Mouse (Mus musculus): ENCODE results near the gene Ranbp10.

Ranbp10 gene

GRCm38 (mm10) chr8:105788927-105789326 lies 38.2 kb downstream of the Ranbp10 start:
- no peak for DNase-seq (ENCODE audit: low spot score)

- DNase-seq (ENCODE audit: low spot score): no peak
Measured at GRCm38 (mm10) chr8:105788241-105788640, 38.9 kb downstream of the Ranbp10 start.

GRCm38 (mm10) chr8:105780298-105780697 lies 46.9 kb downstream of the Ranbp10 start:
- no peak for DNase-seq (ENCODE audit: low spot score)

DNA sequence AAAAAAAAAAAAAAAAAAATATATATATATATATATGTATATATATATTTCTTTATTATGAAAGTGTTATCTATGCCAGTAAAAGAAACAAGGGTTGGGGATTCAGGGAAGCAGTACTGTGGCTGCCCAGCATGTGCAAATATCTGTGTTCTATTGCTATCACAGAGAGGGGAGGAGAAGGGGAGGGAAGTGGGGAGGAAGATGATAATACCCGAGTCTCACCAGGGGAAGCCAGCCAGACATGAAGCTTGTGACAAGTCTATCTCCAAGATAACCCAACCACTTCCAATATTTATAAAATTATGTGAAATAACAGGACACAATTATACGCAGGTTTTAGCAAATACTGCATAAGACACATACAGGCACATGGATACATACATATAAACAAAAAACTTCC lies 49.3 kb downstream of the Ranbp10 start:
- DNase-seq (ENCODE audit: low spot score): no peak

DNA sequence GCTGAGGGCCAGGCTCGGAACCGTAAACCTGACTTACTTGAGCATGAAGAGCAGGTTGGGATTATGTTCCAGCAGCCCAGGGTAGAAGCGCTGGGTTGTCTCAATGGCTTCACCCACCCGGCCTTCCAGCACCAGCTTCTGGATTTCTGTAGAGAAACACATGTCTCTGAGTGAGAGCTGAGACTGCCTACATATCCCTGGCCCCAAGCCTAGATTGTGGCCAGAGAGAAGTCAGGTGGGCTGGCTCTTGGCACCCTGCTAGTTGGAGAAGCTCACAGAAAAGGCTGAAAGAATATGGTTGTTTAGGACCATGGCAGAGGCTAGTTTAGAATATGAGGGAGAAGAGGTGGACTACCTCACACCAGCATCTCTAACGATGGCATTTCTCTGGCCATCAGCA lies 52.7 kb downstream of the Ranbp10 start:
- no peak for DNase-seq (ENCODE audit: low spot score)

GRCm38 (mm10) chr8:105773441-105773861 lies 53.7 kb downstream of the Ranbp10 start:
- DNase-seq (ENCODE audit: low spot score): no peak

GRCm38 (mm10) chr8:105771398-105772175 lies 55.6 kb downstream of the Ranbp10 start:
- DNase-seq (ENCODE audit: low spot score): no peak

GRCm38 (mm10) chr8:105770609-105771008 lies 56.5 kb downstream of the Ranbp10 start:
- DNase-seq (ENCODE audit: low spot score): no peak

DNA sequence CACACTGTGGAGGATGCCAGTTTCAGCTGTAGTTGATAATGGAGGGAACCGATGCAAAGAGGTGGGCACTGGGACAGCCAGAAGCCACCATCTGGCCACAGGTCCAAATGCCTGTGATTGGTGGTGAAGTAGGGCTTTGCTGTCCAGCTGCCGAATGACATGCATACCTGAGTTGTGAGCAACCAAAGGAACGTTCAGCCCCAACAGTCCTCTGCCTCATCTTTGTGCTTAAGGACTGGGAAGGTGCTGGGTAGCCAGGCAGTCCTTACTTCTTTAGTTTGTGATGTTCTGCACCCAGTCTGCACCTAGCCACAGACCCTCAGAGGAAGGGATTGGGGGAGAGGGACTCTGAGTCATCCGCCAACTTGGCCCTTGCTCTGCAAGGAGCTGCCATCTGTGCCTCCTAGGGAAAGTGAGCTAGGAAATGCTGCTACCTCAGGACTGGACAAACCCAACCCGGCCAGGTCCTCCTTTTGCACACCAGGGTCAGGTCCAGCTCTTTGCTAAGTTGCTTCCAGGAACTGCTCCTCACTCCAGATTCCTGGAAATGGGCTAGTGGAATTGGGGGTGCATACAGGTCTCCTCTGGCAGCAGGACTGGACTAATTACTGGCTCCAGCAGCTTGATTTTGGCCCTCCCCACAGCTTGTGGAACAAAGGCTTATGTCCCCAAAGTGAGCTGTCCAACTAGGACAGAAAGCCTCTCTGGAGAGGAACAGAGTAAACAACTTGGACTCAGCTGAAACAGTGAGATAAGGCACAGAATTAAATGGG lies 58.5 kb downstream of the Ranbp10 start:
- DNase-seq (ENCODE audit: low spot score): no peak

DNA sequence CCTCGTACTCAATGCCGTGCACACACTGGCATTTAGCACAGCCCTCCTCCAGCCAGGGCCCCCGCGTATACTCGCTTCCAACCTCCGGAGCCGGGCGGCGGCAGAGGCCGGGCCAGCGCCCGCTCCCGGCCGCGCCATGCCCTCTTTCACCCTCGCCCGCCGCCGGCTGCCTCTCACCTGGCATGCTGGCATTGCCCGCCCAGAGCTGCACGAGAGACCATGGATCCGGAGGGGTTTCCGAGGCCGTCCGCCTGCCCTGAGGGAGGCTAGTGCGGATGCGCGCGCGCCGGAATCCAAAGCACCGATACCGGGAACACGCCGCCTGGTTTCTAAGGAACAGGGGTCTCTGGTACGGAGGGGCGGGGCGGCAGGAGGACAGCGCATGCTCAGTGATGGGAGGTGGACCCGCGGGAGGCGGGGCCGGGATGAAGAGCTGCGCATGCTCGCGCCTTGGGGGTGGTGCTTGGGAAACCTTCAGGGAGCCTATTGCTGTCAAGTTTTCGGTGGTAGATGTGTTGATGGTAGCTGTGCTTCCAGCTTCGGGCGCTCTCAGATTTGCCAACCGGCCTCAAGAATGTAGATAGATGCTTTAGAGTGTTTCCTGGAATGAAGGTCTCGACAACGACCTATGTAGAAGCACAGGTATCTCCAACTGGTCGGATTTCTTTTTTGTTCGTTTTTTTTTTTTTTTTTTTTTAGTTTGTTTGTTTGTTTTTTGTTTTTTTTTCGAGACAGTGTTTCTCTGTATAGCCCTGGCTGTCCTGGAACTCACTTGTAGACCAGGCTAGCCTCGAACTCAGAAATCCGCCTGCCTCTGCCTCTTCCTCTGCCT lies 68.7 kb downstream of the Ranbp10 start, which contains the start of gene Gfod2:
TSS of gene Gfod2 (minus strand) at position 388 of the 832 bp plus-strand sequence.
- peak; percentile 90 for DNase-seq (ENCODE audit: low spot score)

GRCm38 (mm10) chr8:105757796-105758276 lies 69.3 kb downstream of the Ranbp10 start:
- no peak for DNase-seq (ENCODE audit: low spot score)

- DNase-seq (ENCODE audit: low spot score): no peak
Measured at GRCm38 (mm10) chr8:105754688-105755087, 72.5 kb downstream of the Ranbp10 start.

GRCm38 (mm10) chr8:105753916-105754315 lies 73.2 kb downstream of the Ranbp10 start:
- no peak for DNase-seq (ENCODE audit: low spot score)

DNA sequence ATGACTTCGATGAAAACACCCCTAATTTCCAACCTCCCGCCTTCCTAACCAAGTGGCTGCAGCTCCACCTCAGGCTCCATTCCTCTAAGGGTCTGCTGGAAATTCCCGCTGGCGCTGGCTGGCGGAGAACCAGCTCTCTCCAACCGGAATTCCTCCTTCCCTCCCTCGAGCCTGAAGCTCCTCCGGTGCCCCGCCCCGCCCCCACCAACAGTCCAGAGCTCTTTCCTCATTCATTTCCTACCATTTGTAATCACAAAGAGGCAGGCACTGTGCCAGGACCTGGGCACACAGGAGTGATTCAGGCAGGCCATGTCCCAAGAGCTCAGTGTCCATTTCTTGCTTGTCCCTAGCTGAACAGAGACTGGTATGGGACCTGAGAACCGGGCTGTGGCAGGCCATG lies 76.5 kb downstream of the Ranbp10 start:
- no peak for DNase-seq (ENCODE audit: low spot score)

DNA sequence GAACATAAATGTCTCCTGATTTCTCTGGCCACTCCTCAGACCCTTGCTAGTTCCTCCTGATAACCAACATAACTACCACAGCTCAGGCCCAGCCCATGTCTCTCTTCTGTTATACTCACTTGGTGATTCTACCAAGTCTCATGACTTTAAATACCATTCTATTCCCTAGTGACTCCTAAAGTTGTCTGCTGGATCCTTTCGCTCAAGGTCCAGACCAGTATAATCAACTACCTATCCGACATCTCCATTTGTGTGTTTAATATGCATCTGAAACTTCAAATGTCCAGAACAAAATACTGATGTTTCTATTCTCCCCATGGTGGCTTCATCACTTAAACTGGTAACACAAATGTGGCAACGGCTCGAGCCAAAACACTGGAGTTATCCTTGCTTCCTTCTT lies 83.8 kb downstream of the Ranbp10 start:
- DNase-seq (ENCODE audit: low spot score): no peak

DNA sequence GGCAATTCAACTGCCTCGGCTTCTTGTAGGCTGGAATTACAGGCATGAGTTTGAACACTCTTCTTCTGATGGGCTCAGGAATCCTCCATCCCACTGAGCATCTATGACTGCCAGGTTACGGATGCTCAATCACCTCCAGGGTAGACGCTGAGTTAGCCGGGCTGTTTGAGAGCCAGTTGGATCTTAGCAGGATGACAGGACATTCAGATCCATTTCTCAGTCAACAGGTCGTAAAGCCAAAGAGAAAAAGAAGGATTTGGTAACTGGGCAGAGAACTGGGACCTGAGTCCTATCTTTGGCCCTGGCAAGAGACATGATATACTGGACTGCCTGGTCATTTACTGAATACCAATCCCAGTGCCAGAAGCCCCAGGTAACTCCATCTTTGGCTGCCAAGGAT lies 87.9 kb downstream of the Ranbp10 start:
- DNase-seq (ENCODE audit: low spot score): no peak

GRCm38 (mm10) chr8:105732186-105732585 lies 95.0 kb downstream of the Ranbp10 start:
- no peak for DNase-seq (ENCODE audit: low spot score)

DNA sequence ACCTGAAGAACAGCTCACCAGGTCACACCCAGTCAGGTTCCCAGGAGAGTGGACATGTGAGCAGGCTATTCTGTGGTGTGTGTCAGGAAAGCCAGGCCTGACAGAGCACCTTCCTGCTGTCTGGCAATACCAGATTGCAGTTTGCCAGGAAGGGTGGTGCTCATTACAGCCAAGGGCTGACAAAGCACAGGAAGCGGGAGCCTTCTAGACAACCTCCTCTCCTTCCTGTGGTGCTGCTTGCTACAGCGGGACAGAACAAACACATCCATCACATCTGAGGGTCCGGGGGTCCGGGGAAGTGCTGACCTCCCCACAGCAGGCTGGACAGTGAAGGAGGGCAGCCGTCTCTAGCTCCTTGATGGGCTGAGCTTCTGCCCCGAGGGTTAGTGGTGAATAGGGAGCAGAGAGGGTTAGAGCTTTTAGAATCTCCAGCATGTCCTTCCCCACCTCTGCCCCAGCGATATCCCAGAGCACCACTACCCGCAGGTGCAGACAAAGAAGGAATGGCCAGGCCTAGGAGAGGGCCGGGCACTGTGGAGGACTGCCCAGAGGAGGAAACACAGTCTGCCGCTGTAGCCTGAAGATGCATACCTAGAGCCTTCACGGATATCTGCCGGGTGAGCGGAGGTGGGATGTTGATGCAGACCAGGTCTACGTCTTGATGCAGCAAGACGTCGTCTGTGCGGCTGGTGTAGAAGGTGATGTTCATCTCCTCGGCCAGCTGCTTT lies 99.6 kb downstream of the Ranbp10 start:
- DNase-seq (ENCODE audit: low spot score): no peak

DNA sequence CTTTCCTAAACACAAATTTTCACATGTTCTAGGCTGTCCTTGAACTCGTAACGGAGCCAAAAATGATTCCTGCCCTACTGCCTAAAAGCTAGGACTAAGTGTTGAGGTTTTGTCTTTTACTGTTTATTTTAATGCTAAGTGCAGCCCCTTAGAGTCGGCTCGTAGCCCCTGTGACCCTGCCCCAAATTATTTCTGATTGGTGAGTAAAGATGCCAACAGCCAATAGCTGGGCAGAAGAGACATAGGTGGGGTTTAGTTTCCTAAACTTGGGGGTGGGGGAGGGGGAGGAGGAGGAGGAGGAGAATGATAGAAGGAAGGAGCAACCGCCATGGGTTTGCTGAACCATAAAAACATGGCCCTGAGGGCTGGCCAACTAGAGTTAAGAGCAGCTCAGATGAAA lies 101.4 kb downstream of the Ranbp10 start:
- no peak for DNase-seq (ENCODE audit: low spot score)

DNA sequence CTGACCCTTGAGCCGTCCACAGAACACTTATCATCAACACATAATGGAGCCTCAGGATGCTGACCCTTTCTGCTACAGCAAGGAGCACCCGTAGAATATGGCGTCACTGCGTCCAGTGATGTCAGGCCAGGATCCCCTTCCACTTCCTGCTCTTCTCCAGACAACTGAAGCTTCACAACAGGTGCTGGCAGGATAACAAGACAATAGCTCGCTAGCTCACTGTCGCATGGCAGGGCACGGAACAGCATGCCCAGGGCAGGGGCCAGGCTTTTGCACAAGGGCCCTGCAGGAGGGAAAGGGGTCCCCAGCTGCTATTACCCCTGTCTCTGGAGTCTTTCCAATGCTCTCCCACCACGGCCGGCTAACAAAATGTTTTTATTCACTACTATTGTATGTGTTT lies 104.3 kb downstream of the Ranbp10 start:
- DNase-seq (ENCODE audit: low spot score): no peak

DNA sequence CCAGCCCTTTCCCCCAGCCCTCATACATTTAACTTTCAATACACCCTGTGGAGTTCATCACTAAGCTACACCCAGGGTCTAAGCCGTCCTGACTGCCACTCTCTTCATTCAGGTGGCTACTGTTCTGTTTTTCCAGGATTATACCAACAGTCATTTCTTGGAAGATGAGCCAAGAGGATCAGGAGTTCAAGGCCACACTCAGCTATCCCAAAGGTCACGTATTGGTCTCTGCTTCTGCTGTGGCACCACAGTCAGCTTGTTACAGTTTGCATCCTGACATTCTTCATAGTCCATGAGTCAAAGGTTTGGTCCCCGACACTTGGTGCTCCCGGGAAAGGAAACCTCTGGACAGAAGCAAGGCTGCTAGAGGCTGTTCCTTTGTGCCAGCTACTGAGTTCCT lies 107.5 kb downstream of the Ranbp10 start:
- no peak for DNase-seq (ENCODE audit: low spot score)

Measured in layer of hippocampus, adult 9-10 months (tissue).